In the genomic region with DNA sequence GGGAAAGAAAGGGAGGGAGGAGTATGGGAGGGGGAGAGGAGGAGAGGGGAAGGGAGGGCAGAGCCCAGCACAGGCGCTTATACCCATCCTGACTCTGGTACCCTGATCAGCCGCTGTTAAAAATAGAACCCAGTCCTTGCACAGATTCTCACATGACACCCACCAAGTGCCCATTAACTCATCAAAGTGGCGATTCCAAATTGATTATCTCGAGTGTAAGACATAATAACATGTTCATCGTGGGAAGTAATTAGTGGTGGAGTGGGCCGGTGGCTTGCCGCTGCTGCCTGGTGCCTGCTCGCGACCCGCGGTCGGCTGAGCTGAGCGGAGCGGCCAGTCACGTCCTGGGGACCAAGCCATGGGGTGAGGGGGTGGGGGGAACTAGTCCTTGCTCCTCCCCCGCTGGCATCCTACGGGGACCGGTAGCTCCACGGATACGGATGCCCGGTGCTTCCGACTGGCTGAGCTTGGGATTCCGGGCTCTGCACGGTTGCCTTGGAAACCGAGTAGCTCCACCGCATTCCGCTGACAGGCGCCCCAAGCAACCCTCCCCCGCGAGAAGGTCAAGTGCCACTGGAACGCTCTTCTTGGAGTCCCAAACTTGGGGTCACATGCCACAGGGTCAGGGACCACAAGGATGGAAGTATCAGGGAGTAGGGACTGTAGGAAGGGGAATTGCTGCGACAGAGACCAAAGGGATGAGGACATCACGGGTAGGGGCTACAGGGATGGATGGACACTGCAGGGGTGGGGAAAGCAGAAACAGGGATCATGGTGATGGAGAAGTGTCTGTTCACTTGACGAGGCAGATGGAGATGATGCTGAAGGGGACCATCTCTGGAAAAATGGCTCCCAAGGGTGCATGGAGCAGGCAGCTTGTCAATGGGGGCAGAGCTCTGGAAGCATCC, we compare ENCODE assay signal across 8 mouse cellular contexts.
DNase-seq lines count a peak whose midpoint lies in the region; ATAC-seq and TF ChIP-seq lines count a peak whose summit lies in the region.

No protein-coding gene starts in this region.

- peaks cover 19% of the 10 kb centered on the region for H3K4me1 ChIP-seq in testis, adult 2 months (ENCODE audit: control insufficient read depth, insufficient read depth, low read length)
- 0 out of 2 replicates have a peak, but pooled peaks cover 2% of the 10 kb centered on the region for H3K4me1 ChIP-seq in intestine, postnatal 0 days (replicated peaks; ENCODE audit: control insufficient read depth, insufficient read depth, low read length)
- H3K4me1 ChIP-seq in stomach, embryonic 16.5 days (ENCODE audit: control insufficient read depth, insufficient read depth, low read length) = peaks cover 15% of the 10 kb centered on the region

- H3K27me3 ChIP-seq in testis, adult 2 months (ENCODE audit: control insufficient read depth, insufficient read depth, low read length) = no peaks in the 10 kb centered on the region
- H3K27me3 ChIP-seq in intestine, postnatal 0 days (replicated peaks; ENCODE audit: control insufficient read depth, insufficient read depth, low read length) = peaks cover 23% of the 10 kb centered on the region
- peaks cover 6% of the 10 kb centered on the region for H3K27me3 ChIP-seq in stomach, embryonic 16.5 days (ENCODE audit: control insufficient read depth, insufficient read depth, low read length)

- H3K9ac ChIP-seq in intestine, postnatal 0 days (ENCODE audit: low read depth, low read length) = no peak overlapping the region
- H3K9ac ChIP-seq in stomach, embryonic 16.5 days (ENCODE audit: low read length) = no peak overlapping the region; the same call in 1 of the 2 replicates

- ATAC-seq in intestine, postnatal 0 days = no peak
- ATAC-seq in stomach, embryonic 16.5 days (ENCODE audit: insufficient read depth, low FRiP score) = no peak

- H3K4me2 ChIP-seq in intestine, postnatal 0 days (replicated peaks; ENCODE audit: low read depth) = peak overlapping the region; percentile 6; the same call in 1 of the 2 replicates
- H3K4me2 ChIP-seq in stomach, embryonic 16.5 days (ENCODE audit: low read depth, low read length) = peak overlapping the region; percentile 26; the same call in 1 of the 2 replicates

- peak; percentile 34 for DNase-seq in adrenal gland, adult 2 months
- no peak for DNase-seq in adrenal gland, postnatal 4 days (ENCODE audit: low spot score in 2 of 2)
- no peak for DNase-seq in testis, postnatal 10 days (ENCODE audit: low spot score)
- peak; percentile 76 for DNase-seq in mesoderm, embryonic 11.5 days (ENCODE audit: low read depth, low spot score)
- DNase-seq in spleen, adult 12 weeks (ENCODE audit: low spot score) = no peak

- 3% methylated on average over 34 of the region's 34 CpGs for WGBS in intestine, postnatal 0 days
- 3% methylated on average over 34 of the region's 34 CpGs for WGBS in stomach, embryonic 16.5 days

- peak overlapping the region; percentile 71 for H3K4me3 ChIP-seq in testis, adult 2 months (ENCODE audit: control insufficient read depth, low read depth, low read length)
- H3K4me3 ChIP-seq in intestine, postnatal 0 days (ENCODE audit: low read depth, low read length) = no peak overlapping the region
- no peak overlapping the region for H3K4me3 ChIP-seq in stomach, embryonic 16.5 days (replicated peaks; ENCODE audit: low read length)

- TF ChIP-seq CTCF in testis, adult 2 months (IDR thresholded peaks at IDR 0.05; ENCODE audit: control insufficient read depth, insufficient read depth, insufficient replicate concordance, low read depth, low read length) = no peak
- no peak for TF ChIP-seq CTCF in intestine, postnatal 0 days (IDR thresholded peaks at IDR 0.05; ENCODE audit: low read depth)

- no peaks in the 10 kb centered on the region for H3K36me3 ChIP-seq in testis, adult 2 months (ENCODE audit: control insufficient read depth, insufficient read depth, low read length)
- H3K36me3 ChIP-seq in intestine, postnatal 0 days (ENCODE audit: control insufficient read depth, insufficient read depth) = no peaks in the 10 kb centered on the region
- H3K36me3 ChIP-seq in stomach, embryonic 16.5 days (ENCODE audit: control insufficient read depth, insufficient read depth, low read length) = no peaks in the 10 kb centered on the region

- no peak for TF ChIP-seq POLR2A in testis, adult 2 months (IDR thresholded peaks at IDR 0.05; ENCODE audit: control insufficient read depth, low read depth, low read length)

- no peaks in the 10 kb centered on the region for H3K9me3 ChIP-seq in intestine, postnatal 0 days (ENCODE audit: control insufficient read depth)
- no peaks in the 10 kb centered on the region for H3K9me3 ChIP-seq in stomach, embryonic 16.5 days (replicated peaks; ENCODE audit: control insufficient read depth, low read length)

- H3K27ac ChIP-seq in testis, adult 2 months (ENCODE audit: control insufficient read depth, insufficient read depth, low read depth, low read length) = no peak overlapping the region
- no peak overlapping the region for H3K27ac ChIP-seq in intestine, postnatal 0 days (ENCODE audit: low read depth, low read length)
- no peak overlapping the region for H3K27ac ChIP-seq in stomach, embryonic 16.5 days (ENCODE audit: low read length)

Comparison
In these comparisons a context has a peak if more than half of its experiments do, and no peak if none do; other contexts are left out.
1. DNase-seq: peak in adrenal gland, adult 2 months (single experiment) and mesoderm, embryonic 11.5 days (single experiment); none in adrenal gland, postnatal 4 days (0 of 2), testis, postnatal 10 days (single experiment) and spleen, adult 12 weeks (single experiment).